Mouse (Mus musculus) liver, embryonic 15.5 days (tissue): ENCODE data around the gene Pabpc6. TPM values are rescaled to one million over a fixed set of nuclear protein-coding genes. Genes with fewer than 3 reads are reported as not detected.

ENCODE experiments used
- ATAC-seq: fragments of 200-750 bp; cut with Nextera tagmentation; 2 replicates; pipeline ENCODE4 v1.8.0; 2017; ENCODE audit warnings: moderate number of reproducible peaks, mild to moderate bottlenecking, moderate library complexity; ENCODE audit not compliant: insufficient read depth
- H3K27ac ChIP-seq: fragments of 300-500 bp; sonication (generic); replicated peaks from 2 replicates; pipeline ENCODE4 v1.5.1; 2015; ENCODE audit warnings: mild to moderate bottlenecking, inconsistent platforms
- H3K27me3 ChIP-seq: fragments of 300-500 bp; sonication (generic); 2 replicates; pipeline ENCODE4 v1.6.1; 2015; ENCODE audit warnings: mild to moderate bottlenecking, inconsistent platforms
- H3K36me3 ChIP-seq: fragments of 300-500 bp; sonication (generic); replicated peaks from 2 replicates; pipeline ENCODE4 v1.6.1; 2015; ENCODE audit warnings: moderate library complexity, mild to moderate bottlenecking, inconsistent platforms
- H3K4me1 ChIP-seq: fragments of 300-500 bp; sonication (generic); replicated peaks from 2 replicates; pipeline ENCODE4 v1.6.1; 2015; ENCODE audit warnings: inconsistent platforms
- H3K4me2 ChIP-seq: fragments of 300-500 bp; sonication (generic); 2 replicates; pipeline ENCODE4 v1.6.1; 2015; ENCODE audit warnings: moderate library complexity, mild to moderate bottlenecking, inconsistent platforms
- H3K4me3 ChIP-seq: fragments of 300-500 bp; sonication (generic); replicated peaks from 2 replicates; pipeline ENCODE4 v1.5.1; 2015; ENCODE audit warnings: mild to moderate bottlenecking, inconsistent platforms
- H3K9ac ChIP-seq: fragments of 300-500 bp; sonication (generic); 2 replicates; pipeline ENCODE4 v1.6.1; 2015; ENCODE audit warnings: moderate library complexity, mild to moderate bottlenecking, inconsistent platforms
- H3K9me3 ChIP-seq: fragments of 300-500 bp; sonication (generic); replicated peaks from 2 replicates; pipeline ENCODE4 v1.6.1; 2016; ENCODE audit warnings: inconsistent platforms
- WGBS: fragments of 180-500 bp; shearing (Covaris S2); methylation state at CpG from one replicate; pipeline ENCODE4 v1.1.7; 2015; ENCODE audit warnings: mixed read lengths; ENCODE audit not compliant: insufficient replicate concordance; 5-methylcytosine and 5-hydroxymethylcytosine counted together
- polyA plus RNA-seq: library from polyadenylated mRNA; unstranded; fragments of >200 nt; fragmentation: Nextera tagmentation; extraction: Ambion mirVana; gene quantifications from 2 replicates; pipeline ENCODE4 v1.2.1, GENCODE M21; 2015

Pabpc6 gene
- polyA plus RNA-seq, 1 experiment from 2014 or later = not detected

- 51% methylated on average over 3 of the region's 3 CpGs for WGBS
- Histone ChIP-seq H3K27ac (no peak overlapping the region), H3K4me1 (no peaks in the 10 kb centered on the region), H3K4me3 (no peak overlapping the region), H3K9me3 (no peaks in the 10 kb centered on the region), H3K36me3 (no peaks in the 10 kb centered on the region), H3K4me2 (no peak overlapping the region), H3K9ac (no peak overlapping the region), H3K27me3 (no peaks in the 10 kb centered on the region)
- no peak for ATAC-seq
These were observed 15.4 kb downstream of the Pabpc6 start for GRCm38 (mm10) chr17:9654155-9654554.

- no peak overlapping the region for H3K9ac ChIP-seq
- no peak overlapping the region for H3K4me3 ChIP-seq
- ATAC-seq = no peak
- no peak overlapping the region for H3K4me2 ChIP-seq
- no peaks in the 10 kb centered on the region for H3K27me3 ChIP-seq
- H3K36me3 ChIP-seq = no peaks in the 10 kb centered on the region
- H3K27ac ChIP-seq = no peak overlapping the region
- H3K4me1 ChIP-seq = no peaks in the 10 kb centered on the region
- WGBS = 64% methylated on average over 4 of the region's 4 CpGs
- no peaks in the 10 kb centered on the region for H3K9me3 ChIP-seq
These were observed 21.9 kb downstream of the Pabpc6 start for GRCm38 (mm10) chr17:9647644-9648043.

GRCm38 (mm10) chr17:9643657-9644180 is 25.8 kb downstream of the Pabpc6 start:
- H3K4me3 ChIP-seq = no peak overlapping the region
- no peak overlapping the region for H3K4me2 ChIP-seq
- H3K27ac ChIP-seq = no peak overlapping the region
- no peaks in the 10 kb centered on the region for H3K9me3 ChIP-seq
- no peak overlapping the region for H3K9ac ChIP-seq
- no peaks in the 10 kb centered on the region for H3K36me3 ChIP-seq
- ATAC-seq = no peak
- H3K27me3 ChIP-seq = no peaks in the 10 kb centered on the region
- WGBS = 60% methylated on average over 7 of the region's 7 CpGs
- H3K4me1 ChIP-seq = no peaks in the 10 kb centered on the region

- Histone ChIP-seq H3K27me3 (no peaks in the 10 kb centered on the region), H3K4me2 (no peak overlapping the region), H3K4me3 (no peak overlapping the region), H3K27ac (no peak overlapping the region), H3K9ac (no peak overlapping the region), H3K9me3 (no peaks in the 10 kb centered on the region), H3K4me1 (no peaks in the 10 kb centered on the region), H3K36me3 (no peaks in the 10 kb centered on the region)
- no peak for ATAC-seq
- 53% methylated on average over 4 of the region's 4 CpGs for WGBS
These were observed 32.5 kb downstream of the Pabpc6 start for GRCm38 (mm10) chr17:9637011-9637410.

GRCm38 (mm10) chr17:9632579-9633252 is 36.8 kb downstream of the Pabpc6 start:
- ATAC-seq = no peak
- no peaks in the 10 kb centered on the region for H3K9me3 ChIP-seq
- no peak overlapping the region for H3K4me3 ChIP-seq
- WGBS = 26% methylated on average over 16 of the region's 16 CpGs
- H3K36me3 ChIP-seq = no peaks in the 10 kb centered on the region
- H3K9ac ChIP-seq = no peak overlapping the region
- no peak overlapping the region for H3K4me2 ChIP-seq
- H3K27ac ChIP-seq = no peak overlapping the region
- no peaks in the 10 kb centered on the region for H3K4me1 ChIP-seq
- H3K27me3 ChIP-seq = no peaks in the 10 kb centered on the region

- Histone ChIP-seq H3K27ac (no peak overlapping the region), H3K4me3 (no peak overlapping the region), H3K4me2 (no peak overlapping the region), H3K36me3 (no peaks in the 10 kb centered on the region), H3K9me3 (no peaks in the 10 kb centered on the region), H3K9ac (no peak overlapping the region), H3K27me3 (no peaks in the 10 kb centered on the region), H3K4me1 (no peaks in the 10 kb centered on the region)
- 35% methylated on average over 5 of the region's 5 CpGs for WGBS
- no peak for ATAC-seq
These were observed 37.4 kb downstream of the Pabpc6 start for GRCm38 (mm10) chr17:9632140-9632539.

GRCm38 (mm10) chr17:9631081-9631480 is 38.4 kb downstream of the Pabpc6 start:
- no peak for ATAC-seq
- Histone ChIP-seq H3K9me3 (no peaks in the 10 kb centered on the region), H3K4me1 (no peaks in the 10 kb centered on the region), H3K4me3 (no peak overlapping the region), H3K4me2 (no peak overlapping the region), H3K9ac (no peak overlapping the region), H3K27me3 (no peaks in the 10 kb centered on the region), H3K36me3 (no peaks in the 10 kb centered on the region), H3K27ac (no peak overlapping the region)
- 64% methylated on average over 1 of the region's 1 CpGs for WGBS

GRCm38 (mm10) chr17:9627011-9627410 is 42.5 kb downstream of the Pabpc6 start:
- ATAC-seq = no peak
- H3K27ac ChIP-seq = no peak overlapping the region
- H3K9me3 ChIP-seq = no peaks in the 10 kb centered on the region
- no peak overlapping the region for H3K9ac ChIP-seq
- H3K4me1 ChIP-seq = no peaks in the 10 kb centered on the region
- H3K36me3 ChIP-seq = no peaks in the 10 kb centered on the region
- no peak overlapping the region for H3K4me3 ChIP-seq
- no peak overlapping the region for H3K4me2 ChIP-seq
- no peaks in the 10 kb centered on the region for H3K27me3 ChIP-seq

Other genes with a start within 250 kb of the Pabpc6 start
- gene Gm17728, start 247.7 kb downstream of the Pabpc6 start, polyA plus RNA-seq = not detected in 2 replicates